21 mouse cellular contexts compared by ENCODE assay signal in the genomic region with DNA sequence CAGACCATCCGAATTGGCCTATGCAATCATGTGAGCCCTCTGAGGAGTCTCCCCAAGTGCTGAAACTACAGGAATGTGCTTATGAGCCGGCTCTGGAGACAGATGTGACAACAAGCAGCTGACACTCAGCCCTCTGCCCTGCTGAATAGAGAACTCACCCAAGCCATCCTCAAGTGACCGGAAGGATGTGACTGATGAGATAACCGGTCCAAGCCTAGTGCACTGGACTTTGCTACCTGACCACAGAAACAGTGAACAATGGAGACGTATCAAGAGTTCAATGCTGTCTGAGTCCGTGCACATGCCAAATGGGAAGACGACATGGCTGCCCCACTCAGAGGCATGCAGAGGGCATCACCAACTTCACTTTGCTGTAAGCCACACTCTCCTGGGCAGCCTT. TPM values are rescaled to one million over a fixed set of nuclear protein-coding genes. Genes with fewer than 3 reads are reported as not detected.
DNase-seq lines count a peak whose midpoint lies in the region; ATAC-seq lines count a peak whose summit lies in the region.
"Had no signal": no experiment of that assay in that cellular context is flagged by ENCODE, and none has a peak within 500 bp of the region (broad histone marks: within the 10 kb centered on the region; RNA-seq: fewer than 3 reads in every experiment).

No protein-coding gene starts in this region.

- no peaks in the 10 kb centered on the region for H3K9me3 ChIP-seq in kidney, embryonic 15.5 days (replicated peaks)
- no peaks in the 10 kb centered on the region for H3K9me3 ChIP-seq in liver, embryonic 13.5 days (replicated peaks)
- H3K9me3 ChIP-seq: embryonic facial prominence, embryonic 15.5 days; forebrain, embryonic 10.5 days; heart, embryonic 10.5 days; hindbrain, embryonic 13.5 days had no signal

- no peak overlapping the region for H3K4me2 ChIP-seq in kidney, embryonic 15.5 days
- no peak overlapping the region for H3K4me2 ChIP-seq in liver, embryonic 13.5 days
- H3K4me2 ChIP-seq: embryonic facial prominence, embryonic 15.5 days; hindbrain, embryonic 13.5 days had no signal

- no peak overlapping the region for H3K27ac ChIP-seq in kidney, embryonic 15.5 days
- H3K27ac ChIP-seq in liver, embryonic 13.5 days, result no peak overlapping the region
- H3K27ac ChIP-seq: embryonic facial prominence, embryonic 15.5 days; forebrain, embryonic 10.5 days; gastrocnemius, adult 2 months; heart, embryonic 10.5 days; hindbrain, embryonic 13.5 days had no signal

- H3K9ac ChIP-seq in kidney, embryonic 15.5 days, result no peak overlapping the region
- 0 out of 2 replicates have a peak overlapping the region, but pooled peaks have one; percentile 3 for H3K9ac ChIP-seq in liver, embryonic 13.5 days
- H3K9ac ChIP-seq: embryonic facial prominence, embryonic 15.5 days; hindbrain, embryonic 13.5 days had no signal

- ATAC-seq in kidney, embryonic 15.5 days (replicated peaks; ENCODE audit: low FRiP score), result no peak
- ATAC-seq in liver, embryonic 13.5 days (ENCODE audit: low read depth), result no peak
- ATAC-seq: forebrain, embryonic 14.5 days had no signal

- H3K4me3 ChIP-seq in kidney, embryonic 15.5 days (replicated peaks), result no peak overlapping the region
- no peak overlapping the region for H3K4me3 ChIP-seq in liver, embryonic 13.5 days (replicated peaks)
- H3K4me3 ChIP-seq: embryonic facial prominence, embryonic 15.5 days; erythroblast, embryonic 14.5 days; forebrain, embryonic 10.5 days; gastrocnemius, adult 2 months; heart, embryonic 10.5 days; hindbrain, embryonic 13.5 days had no signal

- DNase-seq in kidney, adult 11 months, result peak; percentile 39
- no peak for DNase-seq in kidney, postnatal 4 days
- DNase-seq in kidney, postnatal 36 days, result peak; percentile 43 to 53
- DNase-seq in liver, embryonic 13.5 days, result no peak
- DNase-seq in liver, result no peak
- DNase-seq: adrenal gland, adult 2 months; adrenal gland, postnatal 25 days; cerebellum, adult 8-10 months; cerebellum, postnatal 14 days; embryo, embryonic 11 days; gastrocnemius, adult 2 months; gastrocnemius, postnatal 25 days; heart, postnatal 10 days; heart, postnatal 4 days had no signal

- no peaks in the 10 kb centered on the region for H3K27me3 ChIP-seq in kidney, embryonic 15.5 days
- H3K27me3 ChIP-seq in liver, embryonic 13.5 days, result no peaks in the 10 kb centered on the region
- H3K27me3 ChIP-seq: embryonic facial prominence, embryonic 15.5 days; hindbrain, embryonic 13.5 days had no signal

- H3K36me3 ChIP-seq in kidney, embryonic 15.5 days, result peaks cover 21% of the 10 kb centered on the region
- H3K36me3 ChIP-seq in liver, embryonic 13.5 days, result peaks cover 23% of the 10 kb centered on the region
- H3K36me3 ChIP-seq: hindbrain, embryonic 13.5 days had no signal

- H3K4me1 ChIP-seq in kidney, embryonic 15.5 days, result peaks cover 73% of the 10 kb centered on the region
- peaks cover 91% of the 10 kb centered on the region for H3K4me1 ChIP-seq in liver, embryonic 13.5 days (replicated peaks)

- WGBS in kidney, embryonic 15.5 days, result 77% methylated on average over 7 of the region's 7 CpGs
- 67% methylated on average over 7 of the region's 7 CpGs for WGBS in liver, embryonic 13.5 days (ENCODE audit: insufficient replicate concordance)

RNA-seq across cellular contexts. Expression of gene Nsun2, which starts 5.0 kb away (rescaled TPM):
- polyA plus RNA-seq in kidney, embryonic 15.5 days (2015; fragmentation: Nextera tagmentation; extraction: Ambion mirVana), result 130 TPM in 2 replicates
- polyA plus RNA-seq in liver, embryonic 13.5 days (2015; fragmentation: Nextera tagmentation; extraction: Ambion mirVana), result 136 and 159 TPM in 2 replicates

RNA-seq across cellular contexts. Expression of gene Tent4a, which starts 5.9 kb away (rescaled TPM):
- polyA plus RNA-seq in kidney, embryonic 15.5 days (2015; fragmentation: Nextera tagmentation; extraction: Ambion mirVana), result 5.1 and 5.5 TPM in 2 replicates
- 1.9 and 2.1 TPM in 2 replicates for polyA plus RNA-seq in liver, embryonic 13.5 days (2015; fragmentation: Nextera tagmentation; extraction: Ambion mirVana)

Comparison
In these comparisons a context has a peak if more than half of its experiments do, and no peak if none do; other contexts are left out.
1. DNase-seq: peak in kidney, adult 11 months (single experiment) and kidney, postnatal 36 days (2 of 2); none in kidney, postnatal 4 days (0 of 2), liver, embryonic 13.5 days (single experiment) and liver (single experiment).